Mouse (Mus musculus): ENCODE measurements around the gene Arsb.
"Not testable (repeated sequence)": the region's sequence is repeated elsewhere in the genome, so short reads cannot be mapped to it uniquely, and the experiment has no call there.

Arsb gene

DNA sequence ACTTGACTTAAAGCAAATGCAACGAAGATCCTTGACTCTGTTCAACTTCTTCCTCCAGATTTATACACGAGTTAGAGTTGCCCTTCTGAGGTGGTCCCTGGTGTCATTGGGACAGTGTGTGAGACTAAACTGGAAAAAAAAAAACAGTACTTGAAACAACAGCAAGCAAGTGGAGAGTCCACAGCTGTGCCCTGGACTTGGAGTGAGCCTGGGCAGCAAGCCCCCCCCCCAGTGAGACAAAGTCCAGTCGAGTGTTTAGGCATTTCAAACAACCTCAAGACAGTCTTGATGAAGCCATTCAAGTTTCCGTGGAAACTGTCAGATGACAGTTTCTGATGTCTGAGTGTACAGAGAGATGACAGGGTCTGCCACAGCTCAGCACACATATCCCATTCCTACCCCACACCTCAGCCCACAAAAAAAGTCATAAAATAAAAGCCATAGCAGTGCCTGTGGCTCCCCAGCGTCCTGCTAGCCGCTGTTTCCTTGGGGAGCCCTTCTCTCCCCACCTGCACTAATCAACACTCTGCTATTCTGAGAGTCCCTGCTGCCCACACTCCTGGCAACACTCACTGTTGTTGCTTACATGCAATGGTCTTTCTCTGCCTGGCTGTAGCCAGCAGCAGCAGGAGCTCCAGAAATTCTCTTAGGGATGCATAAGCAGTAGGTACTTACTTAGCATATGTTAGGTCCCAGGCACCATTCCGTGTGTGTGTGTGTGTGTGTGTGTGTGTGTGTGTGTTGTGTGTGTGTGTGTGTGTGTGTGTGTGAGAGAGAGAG is 159.3 kb downstream of the Arsb start:
- DNase-seq, result peak; percentile 45

DNA sequence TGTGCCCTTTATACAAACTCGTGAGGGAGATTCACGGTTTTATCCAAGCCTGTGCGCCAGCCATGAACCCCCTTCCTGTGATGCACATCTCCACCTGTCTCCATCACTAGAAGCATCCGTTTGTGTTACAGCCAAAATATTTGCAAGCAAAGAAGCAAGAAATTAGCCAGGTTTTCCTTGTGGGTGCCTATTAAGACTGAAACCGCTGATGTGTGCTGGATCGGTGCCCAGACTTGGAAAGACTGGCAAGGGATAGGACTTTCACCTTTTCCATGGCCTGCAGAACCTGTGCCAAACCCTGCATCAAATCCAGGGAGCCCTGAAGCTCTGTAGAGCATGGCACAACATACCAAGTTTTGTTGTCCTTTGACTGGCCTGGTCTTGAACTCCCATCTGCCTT is 165.0 kb downstream of the Arsb start:
- DNase-seq, result peak; percentile 91

DNA sequence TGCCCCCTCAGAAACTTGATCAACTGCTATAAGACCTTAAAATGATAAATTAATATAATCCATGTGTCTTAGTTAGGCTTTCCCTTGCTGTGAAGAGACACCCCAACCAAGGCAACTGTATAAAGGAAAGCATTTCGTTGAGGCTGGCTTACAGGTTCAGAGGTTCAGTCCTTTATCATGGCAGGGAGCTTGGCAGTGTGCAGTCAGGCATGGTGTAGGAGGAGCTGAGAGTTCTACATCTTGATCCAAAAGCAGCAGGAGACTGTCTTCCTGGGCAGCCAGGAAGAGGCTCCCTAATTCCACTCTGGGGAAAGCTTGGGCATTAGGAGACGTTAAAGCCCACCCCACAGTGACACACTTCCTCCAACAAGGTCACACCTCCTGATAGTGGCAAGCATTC is 166.7 kb downstream of the Arsb start:
- DNase-seq, result peak; percentile 17

GRCm38 (mm10) chr13:93939363-93940127 is 168.1 kb downstream of the Arsb start:
- DNase-seq, result no peak

DNA sequence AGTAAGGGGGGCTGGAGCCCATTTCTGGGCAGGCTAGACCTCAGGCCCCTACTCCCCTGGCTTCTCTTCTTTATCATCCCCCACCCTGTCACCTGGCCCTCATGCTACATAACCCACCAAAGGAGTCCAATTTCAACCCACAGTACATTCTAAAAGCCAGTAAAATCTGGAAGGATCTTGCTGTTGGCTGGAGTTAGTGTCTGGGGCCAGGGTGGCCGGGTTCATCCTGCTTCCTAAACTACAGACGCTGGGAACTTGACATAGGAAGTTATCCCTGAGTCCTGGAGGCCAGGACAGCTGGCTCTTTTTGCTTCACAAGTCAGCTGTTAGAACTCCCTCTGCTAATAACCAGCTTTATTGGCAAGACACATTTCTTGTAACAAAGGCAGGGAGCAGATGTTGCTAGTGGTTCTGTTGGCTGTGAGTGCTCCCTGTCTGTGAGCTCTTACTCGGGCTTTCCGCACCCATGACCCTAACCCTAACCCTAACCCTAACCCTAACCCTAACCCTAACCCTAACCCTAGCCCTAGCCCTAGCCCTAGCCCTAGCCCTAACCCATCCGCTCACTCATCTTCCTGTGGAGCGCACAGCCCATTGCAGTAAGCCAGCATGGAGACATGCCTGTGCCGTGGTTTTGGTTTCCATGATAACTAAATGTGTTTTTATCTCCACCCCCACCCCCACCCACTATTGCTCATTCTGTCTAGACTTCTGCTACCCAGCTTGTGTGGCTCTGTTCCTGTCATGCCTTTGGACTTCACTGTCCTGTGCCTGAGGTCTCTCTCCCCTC is 169.5 kb downstream of the Arsb start:
- DNase-seq, result peak; percentile 31

DNA sequence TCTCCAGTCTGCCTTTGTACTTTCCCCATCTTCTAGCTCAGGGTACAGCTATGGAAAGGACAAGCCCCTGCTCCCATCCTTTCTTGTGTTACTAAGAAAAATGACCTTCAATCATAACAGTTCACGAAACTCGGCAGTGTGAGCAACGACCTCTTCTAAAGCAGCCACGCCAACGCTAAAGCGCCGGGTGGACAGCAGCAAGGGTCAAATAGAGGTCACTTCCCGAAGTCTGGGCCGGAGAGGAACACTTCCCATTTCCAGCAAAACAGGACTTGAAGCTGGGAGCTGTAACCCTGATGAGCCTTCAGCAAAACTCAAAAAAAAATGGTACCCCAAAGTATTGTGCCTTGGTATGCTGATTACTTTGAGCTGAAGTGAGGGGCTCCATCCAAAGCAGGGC is 179.6 kb downstream of the Arsb start:
- DNase-seq, result no peak

GRCm38 (mm10) chr13:93951555-93951954 is 180.1 kb downstream of the Arsb start:
- no peak for DNase-seq

GRCm38 (mm10) chr13:93952466-93952865 is 181.0 kb downstream of the Arsb start:
- no peak for DNase-seq

- no peak for DNase-seq
These were observed 186.5 kb downstream of the Arsb start for GRCm38 (mm10) chr13:93957907-93958306.

GRCm38 (mm10) chr13:93966271-93966670 is 194.8 kb downstream of the Arsb start:
- no peak for DNase-seq

DNA sequence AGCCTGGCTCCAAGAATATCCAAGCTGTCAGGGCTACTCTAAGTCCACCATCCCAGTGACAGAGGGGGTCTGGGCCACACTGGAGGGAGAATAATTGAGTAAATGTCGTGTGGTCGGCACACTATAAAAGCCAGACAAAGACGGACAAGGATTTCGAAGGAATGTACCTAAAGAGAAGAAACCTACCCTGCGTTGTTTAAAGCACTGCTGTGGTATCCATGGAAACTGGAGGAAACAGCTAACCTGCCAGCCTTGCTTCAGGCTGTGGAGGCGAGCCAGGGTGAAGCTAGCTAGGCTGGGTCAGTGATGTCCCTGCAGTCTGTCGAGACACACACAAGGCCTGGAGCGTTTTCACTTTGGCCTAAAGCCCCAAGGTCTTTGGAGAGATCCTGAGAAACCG is 195.7 kb downstream of the Arsb start:
- no peak for DNase-seq

DNA sequence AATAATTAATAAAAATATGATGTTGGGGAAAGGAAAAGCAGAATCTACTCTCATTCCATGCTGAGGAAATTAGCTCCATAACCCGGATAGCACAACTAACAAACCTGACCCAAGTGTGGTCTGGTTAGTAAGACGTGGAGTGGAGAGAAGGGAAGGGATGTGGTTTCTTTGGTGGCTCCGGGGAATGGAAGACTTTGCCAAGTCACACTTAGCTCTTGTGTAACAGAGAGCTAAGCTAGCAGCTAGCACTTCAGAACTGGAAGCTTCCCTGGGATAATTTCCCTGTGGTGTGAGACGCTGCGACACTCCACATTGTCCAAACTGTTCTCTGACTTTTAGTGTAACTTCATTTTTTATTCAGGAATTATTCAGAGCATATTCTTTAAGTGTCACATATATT is 198.7 kb downstream of the Arsb start:
- no peak for DNase-seq

- DNase-seq, result no peak
These were observed 201.0 kb downstream of the Arsb start for GRCm38 (mm10) chr13:93972423-93972822.

DNA sequence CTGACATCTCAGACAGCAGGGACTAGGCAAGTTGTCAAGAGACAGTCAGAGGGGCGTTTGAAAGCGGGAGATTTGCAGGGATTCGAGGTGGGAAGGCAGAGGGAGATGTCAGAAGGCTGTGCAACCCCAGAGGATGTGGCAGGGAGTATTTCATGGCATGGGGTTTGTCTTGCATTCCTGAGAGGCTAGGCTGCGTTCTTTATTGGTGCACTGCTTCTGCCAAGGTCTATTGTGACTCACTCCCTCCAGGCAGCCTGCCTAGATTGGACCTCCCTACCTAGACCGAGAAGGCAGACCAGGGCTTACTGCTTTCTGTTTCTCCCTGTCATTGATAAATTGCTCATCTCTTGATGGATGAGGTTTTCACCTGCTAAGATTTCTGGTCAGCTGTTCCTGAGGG is 204.2 kb downstream of the Arsb start:
- DNase-seq, result no peak

DNA sequence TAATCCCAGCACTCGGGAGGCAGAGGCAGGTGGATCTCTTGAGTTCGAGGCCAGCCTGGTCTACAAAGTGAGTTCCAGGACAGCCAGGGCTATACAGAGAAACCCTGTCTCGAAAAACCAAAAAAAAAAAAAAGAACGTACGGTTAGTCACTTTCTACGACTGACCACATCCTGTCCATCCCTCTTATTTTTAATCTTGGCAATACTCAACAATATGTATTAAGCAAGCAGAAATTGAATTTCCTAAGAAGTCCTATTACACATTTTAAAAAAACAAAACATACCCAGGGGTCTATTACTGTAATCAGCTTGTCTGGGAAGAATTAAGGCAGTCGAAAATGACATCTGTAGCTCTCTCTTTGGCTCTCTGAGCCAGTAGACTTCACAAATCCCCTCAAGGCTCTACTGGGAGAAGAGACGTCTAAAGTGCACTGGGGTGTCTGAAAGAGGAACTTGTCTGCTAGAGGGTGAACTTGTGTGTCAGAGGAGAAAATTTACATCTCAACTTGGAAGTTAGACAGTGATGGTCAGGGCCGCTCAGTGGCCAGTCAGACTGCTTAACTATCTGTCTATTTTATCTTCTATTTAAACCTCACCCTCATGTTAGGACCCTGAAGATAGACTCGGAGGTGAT is 205.6 kb downstream of the Arsb start:
- DNase-seq, result no peak

GRCm38 (mm10) chr13:93978703-93979495 is 207.5 kb downstream of the Arsb start:
- peak; percentile 10 for DNase-seq

GRCm38 (mm10) chr13:93979754-93980153 is 208.3 kb downstream of the Arsb start:
- DNase-seq, result no peak

GRCm38 (mm10) chr13:93984521-93984920 is 213.1 kb downstream of the Arsb start:
- DNase-seq, result no peak

DNA sequence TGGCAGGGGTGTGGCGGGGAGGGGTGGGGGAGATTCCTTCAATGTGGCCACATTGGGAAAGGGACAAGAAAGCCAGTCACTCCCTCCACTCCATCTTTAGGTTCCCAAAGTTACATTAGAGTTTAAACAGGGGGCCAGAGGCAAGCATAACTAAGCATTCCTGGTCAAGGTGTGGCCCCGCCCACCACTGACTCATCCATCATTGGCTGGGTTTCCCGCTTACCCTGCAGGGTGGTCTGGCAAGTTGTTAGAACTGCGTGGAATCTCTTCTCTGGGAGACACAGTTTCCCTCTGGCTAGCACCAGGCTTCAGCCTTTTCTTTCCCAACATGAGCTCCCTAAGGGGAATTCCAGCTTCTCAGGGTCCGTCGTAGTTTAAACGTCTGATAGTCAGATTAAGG is 213.8 kb downstream of the Arsb start:
- no peak for DNase-seq

- DNase-seq, result not testable (repeated sequence)
These were observed 214.3 kb downstream of the Arsb start for GRCm38 (mm10) chr13:93985750-93986149.

GRCm38 (mm10) chr13:93987611-93988010 is 216.2 kb downstream of the Arsb start:
- no peak for DNase-seq

DNA sequence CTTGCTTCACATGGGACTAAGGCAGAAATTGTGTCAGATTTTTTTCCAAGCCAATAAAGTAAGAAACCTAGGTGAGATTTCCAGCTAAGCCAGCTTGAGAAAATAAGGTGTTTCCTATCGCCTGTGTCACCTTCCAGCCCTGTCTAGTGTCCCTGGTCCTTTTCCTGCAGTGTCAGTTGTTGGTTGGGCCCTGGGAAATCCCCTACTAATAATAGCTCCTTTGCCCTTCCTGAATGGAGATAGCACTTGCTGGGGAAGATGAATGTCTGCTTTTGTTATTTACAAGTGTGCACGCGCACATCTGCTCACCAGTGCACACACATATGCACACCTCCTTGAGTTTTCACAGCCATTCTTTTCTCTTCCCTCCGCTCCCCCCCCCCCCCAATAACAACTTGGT is 217.8 kb downstream of the Arsb start:
- peak; percentile 4 for DNase-seq
